Comparison of ENCODE assay signal across 10 mouse cellular contexts in genomic region chr4:139282955-139283417, GRCm38 (mm10). TPM values are rescaled to one million over a fixed set of nuclear protein-coding genes. Genes with fewer than 3 reads are reported as not detected.
A peak's percentile ranks its signal among the peaks of the same experiment; 100 is the strongest.
DNase-seq lines count a peak whose midpoint lies in the region; ATAC-seq lines count a peak whose summit lies in the region.
"Had no signal": no experiment of that assay in that cellular context is flagged by ENCODE, and none has a peak within 500 bp of the region (broad histone marks: within the 10 kb centered on the region; RNA-seq: fewer than 3 reads in every experiment).

No protein-coding gene starts in this region.

- H3K36me3 ChIP-seq in hindbrain, embryonic 10.5 days = peaks cover 86% of the 10 kb centered on the region
- peaks cover 15% of the 10 kb centered on the region for H3K36me3 ChIP-seq in hindbrain, embryonic 16.5 days (ENCODE audit: control insufficient read depth, insufficient read depth, low read length)
- peaks cover 2% of the 10 kb centered on the region for H3K36me3 ChIP-seq in neural tube, embryonic 11.5 days (ENCODE audit: control insufficient read depth, insufficient read depth, low read length)
- peaks cover 83% of the 10 kb centered on the region for H3K36me3 ChIP-seq in forebrain, embryonic 10.5 days (replicated peaks)

- no peaks in the 10 kb centered on the region for H3K27me3 ChIP-seq in hindbrain, embryonic 10.5 days (ENCODE audit: insufficient read depth, poor library complexity, severe bottlenecking)
- H3K27me3 ChIP-seq in hindbrain, embryonic 16.5 days (replicated peaks; ENCODE audit: control insufficient read depth, insufficient read depth, low read length) = no peaks in the 10 kb centered on the region
- no peaks in the 10 kb centered on the region for H3K27me3 ChIP-seq in neural tube, embryonic 11.5 days (ENCODE audit: control insufficient read depth, insufficient read depth, low read length)
- H3K27me3 ChIP-seq in forebrain, embryonic 10.5 days (ENCODE audit: poor library complexity, severe bottlenecking) = no peaks in the 10 kb centered on the region
- H3K27me3 ChIP-seq: hindbrain, embryonic 15.5 days had no signal

- H3K9me3 ChIP-seq in hindbrain, embryonic 10.5 days = no peaks in the 10 kb centered on the region
- no peaks in the 10 kb centered on the region for H3K9me3 ChIP-seq in hindbrain, embryonic 16.5 days (ENCODE audit: control insufficient read depth, low read length)
- no peaks in the 10 kb centered on the region for H3K9me3 ChIP-seq in neural tube, embryonic 11.5 days (ENCODE audit: control insufficient read depth, low read length)
- no peaks in the 10 kb centered on the region for H3K9me3 ChIP-seq in forebrain, embryonic 10.5 days
- H3K9me3 ChIP-seq: hindbrain, embryonic 15.5 days had no signal

- H3K4me1 ChIP-seq in hindbrain, embryonic 10.5 days (replicated peaks) = no peaks in the 10 kb centered on the region; the same call in 1 of the 2 replicates
- peaks cover 6% of the 10 kb centered on the region; the same call in 1 of the 2 replicates for H3K4me1 ChIP-seq in hindbrain, embryonic 16.5 days (ENCODE audit: control insufficient read depth, insufficient read depth, low read depth, low read length)
- H3K4me1 ChIP-seq in neural tube, embryonic 11.5 days (ENCODE audit: control insufficient read depth, insufficient read depth, low read length) = peaks cover 20% of the 10 kb centered on the region
- H3K4me1 ChIP-seq in forebrain, embryonic 10.5 days = no peaks in the 10 kb centered on the region

- DNase-seq in hindbrain, embryonic 10.5 days (ENCODE audit: low spot score) = no peak
- DNase-seq in cerebellum, adult 18-20 months = peak; percentile 75 to 78
- DNase-seq in kidney, adult 18-20 months = peak; percentile 64
- peak; percentile 33 for DNase-seq in neural tube, embryonic 11.5 days (ENCODE audit: low spot score)
- no peak for DNase-seq in forebrain, embryonic 10.5 days (ENCODE audit: extremely low spot score, low spot score)
- no peak for DNase-seq in urinary bladder, postnatal 4 days (ENCODE audit: low spot score in 2 of 2)
- no peak for DNase-seq in layer of hippocampus, adult 9-10 months (ENCODE audit: low spot score)

- H3K4me3 ChIP-seq in hindbrain, embryonic 10.5 days = no peak overlapping the region
- no peak overlapping the region for H3K4me3 ChIP-seq in hindbrain, embryonic 16.5 days (ENCODE audit: low read length)
- no peak overlapping the region for H3K4me3 ChIP-seq in neural tube, embryonic 11.5 days (ENCODE audit: low read depth, low read length)
- H3K4me3 ChIP-seq in forebrain, embryonic 10.5 days = no peak overlapping the region
- H3K4me3 ChIP-seq: hindbrain, embryonic 15.5 days had no signal

- no peak for ATAC-seq in hindbrain, embryonic 16.5 days
- no peak for ATAC-seq in neural tube, embryonic 11.5 days (ENCODE audit: insufficient read depth, low FRiP score, low TSS enrichment)
- ATAC-seq: lung, postnatal 0 days had no signal

- no peak overlapping the region for H3K9ac ChIP-seq in hindbrain, embryonic 16.5 days (ENCODE audit: low read depth, low read length)
- H3K9ac ChIP-seq in neural tube, embryonic 11.5 days (ENCODE audit: low read length) = no peak overlapping the region
- H3K9ac ChIP-seq: hindbrain, embryonic 15.5 days had no signal

- 79% methylated on average over 6 of the region's 6 CpGs for WGBS in hindbrain, embryonic 10.5 days
- WGBS in hindbrain, embryonic 16.5 days = 34% methylated on average over 6 of the region's 6 CpGs
- WGBS in neural tube, embryonic 11.5 days = 34% methylated on average over 6 of the region's 6 CpGs
- 94% methylated on average over 6 of the region's 6 CpGs for WGBS in forebrain, embryonic 10.5 days

- peak overlapping the region; percentile 45 for H3K27ac ChIP-seq in hindbrain, embryonic 10.5 days
- H3K27ac ChIP-seq in hindbrain, embryonic 16.5 days (ENCODE audit: low read depth, low read length) = no peak overlapping the region
- H3K27ac ChIP-seq in neural tube, embryonic 11.5 days (ENCODE audit: low read depth, low read length) = peak overlapping the region; percentile 60
- no peak overlapping the region for H3K27ac ChIP-seq in forebrain, embryonic 10.5 days
- H3K27ac ChIP-seq: hindbrain, embryonic 15.5 days had no signal

- no peak overlapping the region for H3K4me2 ChIP-seq in hindbrain, embryonic 16.5 days (ENCODE audit: low read length)
- H3K4me2 ChIP-seq in neural tube, embryonic 11.5 days (ENCODE audit: low read depth) = no peak overlapping the region
- H3K4me2 ChIP-seq: hindbrain, embryonic 15.5 days had no signal

RNA-seq across cellular contexts. Expression of gene Pqlc2, which starts 27.5 kb away (rescaled TPM):
- 15.0 and 16.3 TPM in 2 replicates for polyA plus RNA-seq in hindbrain, embryonic 10.5 days (2016; fragmentation: Nextera tagmentation; extraction: Ambion mirVana)
- polyA plus RNA-seq in hindbrain, embryonic 16.5 days (2015; fragmentation: Nextera tagmentation; extraction: Ambion mirVana) = 14.0 and 15.5 TPM in 2 replicates
- polyA plus RNA-seq in neural tube, embryonic 11.5 days (2014; fragmentation: Nextera tagmentation; extraction: Ambion mirVana) = 12.8 and 13.2 TPM in 2 replicates
- polyA plus RNA-seq in forebrain, embryonic 10.5 days (2016; fragmentation: Nextera tagmentation; extraction: Ambion mirVana) = 13.6 and 14.7 TPM in 2 replicates

RNA-seq across cellular contexts. Expression of gene Akr7a5, which starts 27.6 kb away (rescaled TPM):
- polyA plus RNA-seq in hindbrain, embryonic 10.5 days (2016; fragmentation: Nextera tagmentation; extraction: Ambion mirVana) = 104 and 105 TPM in 2 replicates
- polyA plus RNA-seq in hindbrain, embryonic 16.5 days (2015; fragmentation: Nextera tagmentation; extraction: Ambion mirVana) = 64.7 and 65.5 TPM in 2 replicates
- 73.1 and 73.8 TPM in 2 replicates for polyA plus RNA-seq in neural tube, embryonic 11.5 days (2014; fragmentation: Nextera tagmentation; extraction: Ambion mirVana)
- polyA plus RNA-seq in forebrain, embryonic 10.5 days (2016; fragmentation: Nextera tagmentation; extraction: Ambion mirVana) = 117 and 120 TPM in 2 replicates

Comparison
In these comparisons a context has a peak if more than half of its experiments do, and no peak if none do; other contexts are left out.
1. H3K27ac ChIP-seq: peak in hindbrain, embryonic 10.5 days (single experiment) and neural tube, embryonic 11.5 days (single experiment); none in hindbrain, embryonic 16.5 days (single experiment) and forebrain, embryonic 10.5 days (single experiment).
2. DNase-seq: peak in cerebellum, adult 18-20 months (2 of 2), kidney, adult 18-20 months (single experiment) and neural tube, embryonic 11.5 days (single experiment); none in hindbrain, embryonic 10.5 days (single experiment), forebrain, embryonic 10.5 days (single experiment), urinary bladder, postnatal 4 days (0 of 2) and layer of hippocampus, adult 9-10 months (single experiment).